Comparison of ENCODE assay signal across 14 mouse cellular contexts in the genomic region with DNA sequence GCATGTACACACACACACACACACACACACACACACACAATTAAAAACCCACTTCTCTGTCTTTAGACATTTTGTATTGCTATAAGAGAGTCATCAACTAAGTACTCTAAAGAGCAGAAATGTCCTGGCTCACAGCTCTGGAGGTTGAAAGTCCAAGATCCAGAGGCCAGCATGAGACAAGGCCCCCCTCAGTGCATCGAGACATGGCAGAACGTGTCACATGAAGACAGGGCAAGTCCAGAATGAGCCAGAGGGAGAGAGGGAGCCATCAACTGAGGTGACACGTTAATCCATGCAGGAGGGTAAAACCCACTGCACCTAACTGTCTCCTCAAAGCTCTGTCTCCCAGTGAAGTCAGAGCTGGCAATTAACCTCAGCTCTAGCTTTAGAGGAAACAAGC.
"Had no signal": no experiment of that assay in that cellular context is flagged by ENCODE, and none has a peak within 500 bp of the region (broad histone marks: within the 10 kb centered on the region; RNA-seq: fewer than 3 reads in every experiment).

No protein-coding gene starts in this region.

- H3K4me3 ChIP-seq: left cerebral cortex, adult 2 months; limb, embryonic 10.5 days; midbrain, embryonic 13.5 days; myocyte; neural tube, embryonic 15.5 days had no signal

- ATAC-seq: hindbrain, embryonic 16.5 days; inflammation-experienced regulatory T-cells, adult 6 months; lung, postnatal 0 days; midbrain, embryonic 13.5 days had no signal

- H3K36me3 ChIP-seq: limb, embryonic 10.5 days; midbrain, embryonic 13.5 days; neural tube, embryonic 15.5 days had no signal

- H3K4me2 ChIP-seq: midbrain, embryonic 13.5 days; neural tube, embryonic 15.5 days had no signal

- H3K9ac ChIP-seq: liver, embryonic 14.5 days; midbrain, embryonic 13.5 days; neural tube, embryonic 15.5 days had no signal

- H3K27ac ChIP-seq: left cerebral cortex, adult 2 months; limb, embryonic 10.5 days; liver, embryonic 14.5 days; midbrain, embryonic 13.5 days; neural tube, embryonic 15.5 days; stomach, postnatal 0 days had no signal

- DNase-seq: lung, adult 2 months; lung, postnatal 36 days; right cerebral cortex, adult 18-20 months; right cerebral cortex, postnatal 25 days had no signal

- H3K27me3 ChIP-seq: midbrain, embryonic 13.5 days; neural tube, embryonic 15.5 days had no signal

- H3K9me3 ChIP-seq: limb, embryonic 10.5 days; midbrain, embryonic 13.5 days; neural tube, embryonic 15.5 days had no signal
